Mouse (Mus musculus) lung, embryonic 16.5 days (tissue): ENCODE measurements around the gene Olfr629. TPM values are rescaled to one million over a fixed set of nuclear protein-coding genes. Genes with fewer than 3 reads are reported as not detected.
"Not testable (repeated sequence)": the region's sequence is repeated elsewhere in the genome, so short reads cannot be mapped to it uniquely, and the experiment has no call there.

Experiments
- ATAC-seq: fragments of 200-750 bp; cut with Nextera tagmentation; 2 replicates; pipeline ENCODE4 v1.8.0; 2017; ENCODE audit warnings: low read depth, mild to moderate bottlenecking, moderate library complexity
- H3K27ac ChIP-seq: fragments of 300-500 bp; sonication (generic); 2 replicates; pipeline ENCODE4 v1.5.1; 2014; ENCODE audit warnings: mild to moderate bottlenecking, control low read depth, low read length
- H3K27me3 ChIP-seq: fragments of 300-500 bp; sonication (generic); 2 replicates; pipeline ENCODE4 v1.6.1; 2014; ENCODE audit warnings: low read depth, low read length, mixed read lengths; ENCODE audit not compliant: control insufficient read depth, insufficient read depth
- H3K36me3 ChIP-seq: fragments of 300-500 bp; sonication (generic); 2 replicates; pipeline ENCODE4 v1.6.1; 2014; ENCODE audit warnings: low read length; ENCODE audit not compliant: control insufficient read depth, insufficient read depth
- H3K4me1 ChIP-seq: fragments of 300-500 bp; sonication (generic); replicated peaks from 2 replicates; pipeline ENCODE4 v1.6.1; 2014; ENCODE audit warnings: low read length, mixed read lengths; ENCODE audit not compliant: control insufficient read depth, insufficient read depth
- H3K4me2 ChIP-seq: fragments of 300-500 bp; sonication (generic); 2 replicates; pipeline ENCODE4 v1.6.1; 2014; ENCODE audit warnings: low read depth, low read length, control low read depth
- H3K4me3 ChIP-seq: fragments of 300-500 bp; sonication (generic); 2 replicates; pipeline ENCODE4 v1.5.1; 2014; ENCODE audit warnings: mild to moderate bottlenecking, low read length, control low read depth
- H3K9ac ChIP-seq: fragments of 300-500 bp; sonication (generic); 2 replicates; pipeline ENCODE4 v1.6.1; 2014; ENCODE audit warnings: low read length, control low read depth
- H3K9me3 ChIP-seq: fragments of 300-500 bp; sonication (generic); 2 replicates; pipeline ENCODE4 v1.6.1; 2016; ENCODE audit warnings: low read length; ENCODE audit not compliant: control insufficient read depth
- WGBS: fragments of 180-500 bp; shearing (Covaris S2); extraction: QIAGEN DNeasy Blood & Tissue Kit; methylation state at CpG from one replicate; pipeline ENCODE4 v1.1.7; 2014; 5-methylcytosine and 5-hydroxymethylcytosine counted together
- polyA plus RNA-seq: library from polyadenylated mRNA; unstranded; fragments of >200 nt; fragmentation: Nextera tagmentation; extraction: Ambion mirVana; gene quantifications from 2 replicates; pipeline ENCODE4 v1.2.1, GENCODE M21; 2015

Gene Olfr629
- polyA plus RNA-seq = not detected in 2 replicates

DNA sequence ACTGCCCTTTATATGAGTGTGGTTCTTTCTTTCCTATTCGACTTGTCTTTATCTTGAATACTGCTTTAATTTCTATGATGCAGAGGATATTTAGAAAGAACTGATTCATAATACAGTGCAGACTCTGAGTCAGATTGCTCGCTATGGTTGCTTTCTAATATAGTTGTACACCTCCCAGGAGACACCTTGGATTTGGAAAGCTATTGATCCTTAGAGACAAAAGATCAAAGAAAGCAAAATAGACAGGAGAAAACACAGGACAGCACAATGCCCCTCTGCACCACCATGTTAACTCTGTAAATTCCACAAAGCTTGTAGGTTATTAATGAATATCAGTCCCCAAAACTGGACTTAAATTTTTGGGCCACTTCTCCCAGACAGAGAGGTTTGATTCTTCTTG, at the start of gene Olfr629:
TSS of gene Olfr629 (minus strand) at position 101 of the 400 bp plus-strand sequence.
- no peaks in the 10 kb centered on the region for H3K36me3 ChIP-seq
- H3K27ac ChIP-seq = no peak within 1 kb of the TSS
- H3K9me3 ChIP-seq = no peaks in the 10 kb centered on the region
- no peaks in the 10 kb centered on the region for H3K27me3 ChIP-seq
- 77% methylated on average over 2 of the region's 2 CpGs for WGBS
- H3K4me1 ChIP-seq = no peaks in the 10 kb centered on the region
- H3K4me2 ChIP-seq = no peak within 1 kb of the TSS
- H3K4me3 ChIP-seq = no peak within 1 kb of the TSS
- no peak within 1 kb of the TSS for H3K9ac ChIP-seq
- no peak for ATAC-seq

DNA sequence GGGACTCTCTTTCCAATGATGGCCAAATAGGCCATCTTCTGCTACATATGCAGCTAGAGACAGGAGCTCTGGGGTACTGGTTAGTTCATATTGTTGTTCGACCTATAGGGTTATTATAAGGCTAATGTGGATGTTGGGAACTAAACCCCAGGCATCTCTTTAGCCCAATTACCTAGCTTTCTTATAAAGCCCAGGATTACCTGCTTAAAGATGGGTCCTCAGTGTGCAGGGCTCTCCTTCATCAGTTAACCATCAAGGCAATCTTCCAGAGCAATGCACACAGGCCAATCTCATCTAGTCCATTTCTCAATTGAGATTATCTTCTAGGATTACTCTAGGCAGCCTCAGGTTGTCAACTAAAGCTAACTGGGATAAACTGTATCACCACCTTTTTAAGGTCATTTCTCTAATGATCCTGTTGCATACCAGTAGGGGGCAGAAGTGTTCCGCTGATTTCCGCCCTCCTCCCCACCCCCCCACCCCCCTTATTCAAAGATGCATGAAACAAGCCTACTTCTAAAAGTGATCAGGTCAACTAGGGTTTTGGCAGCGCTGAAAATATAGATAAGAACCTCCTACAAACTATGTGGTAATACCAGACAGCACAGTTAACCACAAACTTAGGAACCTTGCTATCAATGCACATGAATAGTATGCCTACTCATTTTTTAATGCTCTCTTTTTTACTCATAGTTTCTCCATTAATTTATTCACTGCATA, 48.1 kb upstream of the Olfr629 start:
- no peaks in the 10 kb centered on the region for H3K4me1 ChIP-seq
- no peak for ATAC-seq
- 24% methylated on average over 4 of the region's 4 CpGs for WGBS
- H3K4me2 ChIP-seq = no peak overlapping the region
- H3K27ac ChIP-seq = no peak overlapping the region
- H3K36me3 ChIP-seq = no peaks in the 10 kb centered on the region
- H3K9ac ChIP-seq = no peak overlapping the region
- no peaks in the 10 kb centered on the region for H3K27me3 ChIP-seq
- H3K9me3 ChIP-seq = peaks cover 2% of the 10 kb centered on the region; the same call in 1 of the 2 replicates
- H3K4me3 ChIP-seq = no peak overlapping the region

DNA sequence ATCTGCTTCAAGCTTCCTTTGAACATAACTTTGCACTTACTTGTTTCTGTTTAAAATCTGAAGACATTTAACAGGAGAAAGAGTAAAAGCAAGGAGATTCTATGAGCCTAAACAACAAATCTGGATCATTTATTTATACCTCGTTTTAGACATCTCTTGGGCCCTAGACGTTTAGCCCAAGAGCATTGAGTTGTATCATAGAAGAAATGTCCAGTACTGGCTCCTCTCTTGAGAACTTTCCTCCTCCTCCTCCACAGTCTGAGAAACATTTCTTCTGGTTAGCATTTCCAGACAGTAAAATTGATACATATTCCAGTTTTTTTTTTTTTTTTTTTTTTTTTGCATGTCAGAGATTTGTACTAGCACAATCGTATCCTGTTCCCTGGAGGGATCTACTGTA, 47.0 kb upstream of the Olfr629 start, which contains the start of gene Olfr67:
TSS of gene Olfr67 (minus strand) at position 101 of the 400 bp plus-strand sequence.
- no peak within 1 kb of the TSS for H3K4me2 ChIP-seq
- no peaks in the 10 kb centered on the region for H3K36me3 ChIP-seq
- H3K9ac ChIP-seq = no peak within 1 kb of the TSS
- H3K4me1 ChIP-seq = no peaks in the 10 kb centered on the region
- no peaks in the 10 kb centered on the region for H3K27me3 ChIP-seq
- 65% methylated on average over 3 of the region's 3 CpGs for WGBS
- H3K27ac ChIP-seq = no peak within 1 kb of the TSS
- no peak within 1 kb of the TSS for H3K4me3 ChIP-seq
- H3K9me3 ChIP-seq = peaks cover 2% of the 10 kb centered on the region; the same call in 1 of the 2 replicates
- ATAC-seq = no peak

DNA sequence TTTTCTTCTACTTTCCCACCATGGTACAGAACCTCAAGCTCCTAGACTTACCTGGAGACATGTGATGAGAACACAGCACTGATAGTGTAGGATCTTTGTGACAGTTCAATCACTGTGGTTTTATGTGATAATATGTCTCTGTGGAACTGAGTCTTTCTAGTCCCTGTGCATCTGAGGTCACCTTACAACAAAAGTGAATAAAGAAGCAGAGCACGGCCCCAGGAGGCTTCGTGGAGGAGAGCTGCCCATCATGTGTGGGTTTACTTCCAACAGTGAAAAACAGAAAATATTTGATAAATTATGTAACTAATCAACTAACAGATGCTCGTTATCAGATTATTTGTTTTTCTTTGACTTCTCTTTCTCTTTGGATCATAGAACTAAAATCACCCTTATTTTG, 34.9 kb upstream of the Olfr629 start, which contains the start of gene Olfr68:
TSS of gene Olfr68 (minus strand) at position 101 of the 400 bp plus-strand sequence.
- no peaks in the 10 kb centered on the region for H3K4me1 ChIP-seq
- H3K9me3 ChIP-seq = no peaks in the 10 kb centered on the region
- no peak for ATAC-seq
- 70% methylated on average over 3 of the region's 3 CpGs for WGBS
- no peak within 1 kb of the TSS for H3K9ac ChIP-seq
- H3K27me3 ChIP-seq = no peaks in the 10 kb centered on the region
- no peak within 1 kb of the TSS for H3K4me3 ChIP-seq
- H3K4me2 ChIP-seq = no peak within 1 kb of the TSS
- H3K36me3 ChIP-seq = no peaks in the 10 kb centered on the region
- no peak within 1 kb of the TSS for H3K27ac ChIP-seq

- not testable (repeated sequence) for H3K9me3 ChIP-seq, ATAC-seq, H3K36me3 ChIP-seq, H3K4me1 ChIP-seq, H3K27ac ChIP-seq, H3K27me3 ChIP-seq, H3K4me2 ChIP-seq, H3K4me3 ChIP-seq, H3K9ac ChIP-seq
- WGBS = 77% methylated on average over 3 of the region's 4 CpGs
These were observed 32.9 kb upstream of the Olfr629 start for GRCm38 (mm10) chr7:103777652-103778051.

DNA sequence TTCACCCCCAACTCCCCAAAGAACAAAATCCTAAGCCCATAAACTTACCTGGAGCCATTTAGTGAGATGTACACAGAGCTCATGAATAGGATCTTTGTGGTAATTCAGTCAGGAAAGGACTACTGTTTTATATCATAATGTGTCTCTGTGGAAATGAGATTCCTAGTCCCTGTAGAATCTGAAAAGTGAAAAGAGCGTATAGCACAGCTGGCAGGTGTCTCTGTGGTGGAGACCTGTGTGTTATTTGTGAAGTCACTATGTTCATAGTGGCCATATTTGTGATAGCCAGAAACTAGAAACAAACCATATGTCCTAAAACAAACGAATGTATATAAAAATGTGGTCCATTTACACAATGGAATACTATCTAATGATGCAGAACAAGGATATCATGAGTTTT, 26.8 kb upstream of the Olfr629 start, which contains the start of gene Olfr69:
TSS of gene Olfr69 (minus strand) at position 101 of the 400 bp plus-strand sequence.
- no peaks in the 10 kb centered on the region for H3K27me3 ChIP-seq
- no peak for ATAC-seq
- whole genome bisulfite sequencing = 63% methylated on average over 2 of the region's 2 CpGs

GRCm38 (mm10) chr7:103767687-103768086, 22.9 kb upstream of the Olfr629 start:
- H3K4me3 ChIP-seq, H3K36me3 ChIP-seq, ATAC-seq, H3K4me2 ChIP-seq, H3K27me3 ChIP-seq, H3K9ac ChIP-seq, H3K9me3 ChIP-seq, H3K27ac ChIP-seq, H3K4me1 ChIP-seq: not testable (repeated sequence)
- 84% methylated on average over 4 of the region's 6 CpGs for WGBS

More for the DNA sequence above, 26.8 kb upstream of the Olfr629 start, which contains the start of gene Olfr69:
- Histone ChIP-seq H3K27ac (no peak within 1 kb of the TSS), H3K36me3 (no peaks in the 10 kb centered on the region), H3K9ac (no peak within 1 kb of the TSS), H3K4me2 (no peak within 1 kb of the TSS), H3K9me3 (no peaks in the 10 kb centered on the region), H3K4me3 (no peak within 1 kb of the TSS), H3K4me1 (no peaks in the 10 kb centered on the region)

DNA sequence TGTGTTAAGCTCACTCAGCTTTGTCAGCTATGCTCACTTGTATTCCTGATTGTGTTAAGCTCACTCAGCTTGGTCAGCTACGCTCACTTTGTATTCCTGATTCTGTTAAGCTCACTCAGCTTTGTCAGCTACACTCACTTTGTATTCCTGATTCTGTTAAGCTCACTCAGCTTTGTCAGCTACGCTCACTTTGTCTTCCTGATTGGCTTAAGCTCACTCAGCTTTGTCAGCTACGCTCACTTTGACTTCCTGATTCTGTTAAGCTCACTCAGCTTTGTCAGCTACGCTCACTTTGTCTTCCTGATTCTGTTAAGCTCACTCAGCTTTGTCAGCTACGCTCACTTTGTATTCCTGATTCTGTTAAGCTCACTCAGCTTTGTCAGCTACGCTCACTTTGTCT, 17.5 kb upstream of the Olfr629 start:
- H3K4me3 ChIP-seq, H3K36me3 ChIP-seq, H3K27me3 ChIP-seq, H3K4me1 ChIP-seq, H3K27ac ChIP-seq, H3K9ac ChIP-seq, ATAC-seq, H3K4me2 ChIP-seq, H3K9me3 ChIP-seq: not testable (repeated sequence)
- 77% methylated on average over 6 of the region's 6 CpGs for WGBS

DNA sequence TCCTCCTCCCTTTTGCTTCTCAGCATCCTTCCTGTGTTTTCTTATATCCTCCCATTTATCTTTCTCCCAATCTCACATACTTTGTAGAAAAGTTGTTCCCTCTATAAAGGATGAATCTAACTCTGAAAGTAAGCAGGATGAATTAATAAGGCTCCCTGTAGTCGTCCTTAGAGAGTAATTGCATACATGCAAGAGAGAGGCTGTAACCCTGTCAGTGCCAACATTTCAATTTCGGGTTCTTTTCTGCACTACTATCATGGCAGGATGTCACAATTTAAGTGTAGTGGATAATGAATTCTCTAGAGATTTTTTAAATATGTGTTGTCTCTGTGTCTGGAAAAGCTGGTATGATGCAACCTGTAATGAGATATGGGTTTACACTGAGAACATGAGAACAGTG, 12.5 kb upstream of the Olfr629 start, which contains the start of gene Olfr630:
TSS of gene Olfr630 (minus strand) at position 101 of the 400 bp plus-strand sequence.
- 33% methylated on average over 2 of the region's 2 CpGs for WGBS
- Histone ChIP-seq H3K4me2 (no peak within 1 kb of the TSS), H3K4me1 (no peaks in the 10 kb centered on the region), H3K9ac (no peak within 1 kb of the TSS), H3K9me3 (no peaks in the 10 kb centered on the region), H3K27me3 (no peaks in the 10 kb centered on the region), H3K27ac (no peak within 1 kb of the TSS), H3K36me3 (no peaks in the 10 kb centered on the region), H3K4me3 (no peak within 1 kb of the TSS)
- no peak for ATAC-seq
